Mouse (Mus musculus): ENCODE results near the gene Trpc5os.

DNA sequence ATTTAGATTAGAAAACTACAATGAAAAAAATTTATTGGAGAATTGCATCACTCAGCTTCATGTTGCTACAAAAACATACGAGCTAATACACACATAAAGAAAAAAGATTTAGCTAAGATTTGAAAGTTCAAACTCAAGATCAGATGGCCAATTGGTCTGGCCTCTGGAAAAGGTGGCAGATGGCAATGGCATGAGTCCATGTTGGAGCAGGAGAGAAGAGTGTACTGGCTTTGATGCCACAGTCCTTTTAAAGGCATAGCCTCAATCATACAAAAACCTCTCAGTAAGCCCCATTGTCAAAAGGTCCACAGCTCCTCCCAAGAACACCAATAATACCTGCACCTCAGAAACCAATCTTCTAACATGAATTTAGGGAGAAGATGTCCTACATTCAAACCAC lies 35.0 kb downstream of the Trpc5os start:
- TF ChIP-seq CTCF (IDR thresholded peaks at IDR 0.05; ENCODE audit: control insufficient read depth, insufficient read depth, insufficient replicate concordance, low read depth, low read length) = no peak
- TF ChIP-seq POLR2A (IDR thresholded peaks at IDR 0.05; ENCODE audit: control insufficient read depth, low read depth, low read length) = no peak
